Mouse (Mus musculus): ENCODE data around the gene Gm42674. TPM values are rescaled to one million over a fixed set of nuclear protein-coding genes. Genes with fewer than 3 reads are reported as not detected.

Gm42674 gene
- polyA plus RNA-seq, 1 experiment from 2014 or later: not detected

- WGBS: 88% methylated on average over 1 of the region's 1 CpGs
- no peaks in the 10 kb centered on the region for H3K4me1 ChIP-seq (ENCODE audit: control insufficient read depth, insufficient read depth, low read length)
- H3K9me3 ChIP-seq (ENCODE audit: control insufficient read depth, low read length): no peaks in the 10 kb centered on the region
- H3K27ac ChIP-seq (ENCODE audit: low read depth, low read length): no peak overlapping the region
- ATAC-seq (ENCODE audit: low read depth): no peak
- no peaks in the 10 kb centered on the region for H3K36me3 ChIP-seq (ENCODE audit: control insufficient read depth, insufficient read depth, low read length)
- no peak overlapping the region for H3K4me3 ChIP-seq (ENCODE audit: low read depth, low read length)
- no peak overlapping the region for H3K9ac ChIP-seq (replicated peaks; ENCODE audit: low read depth, low read length)
- H3K4me2 ChIP-seq (ENCODE audit: low read depth, low read length): no peak overlapping the region
- H3K27me3 ChIP-seq (ENCODE audit: control insufficient read depth, insufficient read depth, low read length): no peaks in the 10 kb centered on the region
Measured at GRCm38 (mm10) chr3:90594466-90594865, 7.2 kb upstream of the Gm42674 start.

GRCm38 (mm10) chr3:90595556-90595955 is 6.1 kb upstream of the Gm42674 start:
- 75% methylated on average over 5 of the region's 5 CpGs for WGBS

GRCm38 (mm10) chr3:90596810-90597209 is 4.9 kb upstream of the Gm42674 start:
- no peaks in the 10 kb centered on the region for H3K36me3 ChIP-seq (ENCODE audit: control insufficient read depth, insufficient read depth, low read length)
- no peak overlapping the region for H3K9ac ChIP-seq (replicated peaks; ENCODE audit: low read depth, low read length)
- no peak overlapping the region for H3K4me3 ChIP-seq (ENCODE audit: low read depth, low read length)
- WGBS: 91% methylated on average over 6 of the region's 6 CpGs
- H3K27me3 ChIP-seq (ENCODE audit: control insufficient read depth, insufficient read depth, low read length): no peaks in the 10 kb centered on the region
- no peak overlapping the region for H3K27ac ChIP-seq (ENCODE audit: low read depth, low read length)
- H3K9me3 ChIP-seq (ENCODE audit: control insufficient read depth, low read length): no peaks in the 10 kb centered on the region
- H3K4me2 ChIP-seq (ENCODE audit: low read depth, low read length): no peak overlapping the region
- no peaks in the 10 kb centered on the region for H3K4me1 ChIP-seq (ENCODE audit: control insufficient read depth, insufficient read depth, low read length)
- ATAC-seq (ENCODE audit: low read depth): no peak

More at GRCm38 (mm10) chr3:90595556-90595955, 6.1 kb upstream of the Gm42674 start:
- Histone ChIP-seq H3K4me1 (ENCODE audit: control insufficient read depth, insufficient read depth, low read length) (no peaks in the 10 kb centered on the region), H3K27me3 (ENCODE audit: control insufficient read depth, insufficient read depth, low read length) (no peaks in the 10 kb centered on the region), H3K36me3 (ENCODE audit: control insufficient read depth, insufficient read depth, low read length) (no peaks in the 10 kb centered on the region), H3K4me3 (ENCODE audit: low read depth, low read length) (no peak overlapping the region), H3K4me2 (ENCODE audit: low read depth, low read length) (no peak overlapping the region), H3K9ac (replicated peaks; ENCODE audit: low read depth, low read length) (no peak overlapping the region), H3K27ac (ENCODE audit: low read depth, low read length) (no peak overlapping the region), H3K9me3 (ENCODE audit: control insufficient read depth, low read length) (no peaks in the 10 kb centered on the region)
- no peak for ATAC-seq (ENCODE audit: low read depth)

- Histone ChIP-seq H3K9ac (replicated peaks; ENCODE audit: low read depth, low read length) (no peak overlapping the region), H3K4me3 (ENCODE audit: low read depth, low read length) (no peak overlapping the region), H3K27ac (ENCODE audit: low read depth, low read length) (no peak overlapping the region), H3K4me1 (ENCODE audit: control insufficient read depth, insufficient read depth, low read length) (no peaks in the 10 kb centered on the region), H3K4me2 (ENCODE audit: low read depth, low read length) (no peak overlapping the region), H3K36me3 (ENCODE audit: control insufficient read depth, insufficient read depth, low read length) (no peaks in the 10 kb centered on the region), H3K9me3 (ENCODE audit: control insufficient read depth, low read length) (no peaks in the 10 kb centered on the region), H3K27me3 (ENCODE audit: control insufficient read depth, insufficient read depth, low read length) (no peaks in the 10 kb centered on the region)
- no peak for ATAC-seq (ENCODE audit: low read depth)
- 67% methylated on average over 6 of the region's 6 CpGs for WGBS
Measured at GRCm38 (mm10) chr3:90597736-90598135, 4.0 kb upstream of the Gm42674 start.

GRCm38 (mm10) chr3:90598212-90598611 is 3.5 kb upstream of the Gm42674 start:
- Histone ChIP-seq H3K4me1 (ENCODE audit: control insufficient read depth, insufficient read depth, low read length) (no peaks in the 10 kb centered on the region), H3K27ac (ENCODE audit: low read depth, low read length) (no peak overlapping the region), H3K36me3 (ENCODE audit: control insufficient read depth, insufficient read depth, low read length) (no peaks in the 10 kb centered on the region), H3K4me3 (ENCODE audit: low read depth, low read length) (no peak overlapping the region), H3K9me3 (ENCODE audit: control insufficient read depth, low read length) (no peaks in the 10 kb centered on the region), H3K4me2 (ENCODE audit: low read depth, low read length) (no peak overlapping the region), H3K27me3 (ENCODE audit: control insufficient read depth, insufficient read depth, low read length) (no peaks in the 10 kb centered on the region), H3K9ac (replicated peaks; ENCODE audit: low read depth, low read length) (no peak overlapping the region)
- 87% methylated on average over 4 of the region's 4 CpGs for WGBS
- ATAC-seq (ENCODE audit: low read depth): no peak

- Histone ChIP-seq H3K4me2 (ENCODE audit: low read depth, low read length) (no peak overlapping the region), H3K9ac (replicated peaks; ENCODE audit: low read depth, low read length) (no peak overlapping the region), H3K9me3 (ENCODE audit: control insufficient read depth, low read length) (no peaks in the 10 kb centered on the region), H3K27ac (ENCODE audit: low read depth, low read length) (no peak overlapping the region), H3K4me1 (ENCODE audit: control insufficient read depth, insufficient read depth, low read length) (no peaks in the 10 kb centered on the region), H3K27me3 (ENCODE audit: control insufficient read depth, insufficient read depth, low read length) (no peaks in the 10 kb centered on the region), H3K36me3 (ENCODE audit: control insufficient read depth, insufficient read depth, low read length) (no peaks in the 10 kb centered on the region), H3K4me3 (ENCODE audit: low read depth, low read length) (no peak overlapping the region)
- 85% methylated on average over 3 of the region's 3 CpGs for WGBS
- no peak for ATAC-seq (ENCODE audit: low read depth)
Measured at GRCm38 (mm10) chr3:90599401-90599800, 2.3 kb upstream of the Gm42674 start.

- Histone ChIP-seq H3K9ac (replicated peaks; ENCODE audit: low read depth, low read length) (no peak overlapping the region), H3K27ac (ENCODE audit: low read depth, low read length) (no peak overlapping the region), H3K4me3 (ENCODE audit: low read depth, low read length) (no peak overlapping the region), H3K36me3 (ENCODE audit: control insufficient read depth, insufficient read depth, low read length) (no peaks in the 10 kb centered on the region), H3K9me3 (ENCODE audit: control insufficient read depth, low read length) (no peaks in the 10 kb centered on the region), H3K4me2 (ENCODE audit: low read depth, low read length) (no peak overlapping the region), H3K27me3 (ENCODE audit: control insufficient read depth, insufficient read depth, low read length) (no peaks in the 10 kb centered on the region), H3K4me1 (ENCODE audit: control insufficient read depth, insufficient read depth, low read length) (no peaks in the 10 kb centered on the region)
- 79% methylated on average over 6 of the region's 6 CpGs for WGBS
- no peak for ATAC-seq (ENCODE audit: low read depth)
Measured at GRCm38 (mm10) chr3:90600036-90600435, 1.7 kb upstream of the Gm42674 start.

GRCm38 (mm10) chr3:90600458-90601195 is 1.1 kb upstream of the Gm42674 start:
- ATAC-seq (ENCODE audit: low read depth): no peak
- 87% methylated on average over 8 of the region's 8 CpGs for WGBS
- Histone ChIP-seq H3K27me3 (ENCODE audit: control insufficient read depth, insufficient read depth, low read length) (no peaks in the 10 kb centered on the region), H3K9me3 (ENCODE audit: control insufficient read depth, low read length) (no peaks in the 10 kb centered on the region), H3K36me3 (ENCODE audit: control insufficient read depth, insufficient read depth, low read length) (no peaks in the 10 kb centered on the region), H3K4me3 (ENCODE audit: low read depth, low read length) (no peak overlapping the region), H3K4me2 (ENCODE audit: low read depth, low read length) (no peak overlapping the region), H3K9ac (replicated peaks; ENCODE audit: low read depth, low read length) (no peak overlapping the region), H3K4me1 (ENCODE audit: control insufficient read depth, insufficient read depth, low read length) (no peaks in the 10 kb centered on the region), H3K27ac (ENCODE audit: low read depth, low read length) (no peak overlapping the region)

- Histone ChIP-seq H3K9ac (replicated peaks; ENCODE audit: low read depth, low read length) (no peak within 1 kb of the TSS), H3K27ac (ENCODE audit: low read depth, low read length) (no peak within 1 kb of the TSS), H3K27me3 (ENCODE audit: control insufficient read depth, insufficient read depth, low read length) (no peaks in the 10 kb centered on the region), H3K9me3 (ENCODE audit: control insufficient read depth, low read length) (no peaks in the 10 kb centered on the region), H3K4me3 (ENCODE audit: low read depth, low read length) (no peak within 1 kb of the TSS), H3K4me1 (ENCODE audit: control insufficient read depth, insufficient read depth, low read length) (no peaks in the 10 kb centered on the region), H3K36me3 (ENCODE audit: control insufficient read depth, insufficient read depth, low read length) (no peaks in the 10 kb centered on the region), H3K4me2 (ENCODE audit: low read depth, low read length) (no peak within 1 kb of the TSS)
- ATAC-seq (ENCODE audit: low read depth): no peak
- 61% methylated on average over 3 of the region's 3 CpGs for WGBS
Measured at GRCm38 (mm10) chr3:90603623-90604022, 1.9 kb downstream of the Gm42674 start, which contains the start of gene S100a4. S100a4 (plus strand) TSS chr3:90603771.

All from neural tube, embryonic 14.5 days (tissue).